Mouse (Mus musculus) liver, embryonic 11.5 days (tissue): Measurements from ENCODE around the gene Adam12. TPM values are rescaled to one million over a fixed set of nuclear protein-coding genes. Genes with fewer than 3 reads are reported as not detected.

Experiments used
- ATAC-seq: fragments of 200-750 bp; cut with Nextera tagmentation; replicated peaks from 2 replicates; pipeline ENCODE4 v1.8.0; 2017; ENCODE audit warnings: moderate number of reproducible peaks, mild to moderate bottlenecking, moderate TSS enrichment, moderate library complexity; ENCODE audit not compliant: low FRiP score
- DNase-seq: peaks from one replicate; pipeline ENCODE4 v3.0.0-alpha.2; 2017; ENCODE audit warnings: low spot score
- H3K27ac ChIP-seq: fragments of 300-500 bp; sonication (generic); 2 replicates; pipeline ENCODE4 v1.5.1; 2014; ENCODE audit warnings: mild to moderate bottlenecking, low read depth, low read length, control low read depth
- H3K27me3 ChIP-seq: fragments of 300-500 bp; sonication (generic); replicated peaks from 2 replicates; pipeline ENCODE4 v1.6.1; 2014; ENCODE audit warnings: low read length, mixed read lengths; ENCODE audit not compliant: control insufficient read depth, insufficient read depth
- H3K36me3 ChIP-seq: fragments of 300-500 bp; sonication (generic); 2 replicates; pipeline ENCODE4 v1.6.1; 2014; ENCODE audit warnings: mild to moderate bottlenecking, low read length, moderate library complexity, mixed read lengths; ENCODE audit not compliant: control insufficient read depth, insufficient read depth
- H3K4me1 ChIP-seq: fragments of 300-500 bp; sonication (generic); replicated peaks from 2 replicates; pipeline ENCODE4 v1.6.1; 2014; ENCODE audit warnings: low read length, mixed read lengths; ENCODE audit not compliant: control insufficient read depth, insufficient read depth
- H3K4me2 ChIP-seq: fragments of 300-500 bp; sonication (generic); 2 replicates; pipeline ENCODE4 v1.6.1; 2014; ENCODE audit warnings: mild to moderate bottlenecking, control low read depth, moderate library complexity
- H3K4me3 ChIP-seq: fragments of 300-500 bp; sonication (generic); 2 replicates; pipeline ENCODE4 v1.5.1; 2014; ENCODE audit warnings: low read depth, low read length, control low read depth
- H3K9ac ChIP-seq: fragments of 300-500 bp; sonication (generic); 2 replicates; pipeline ENCODE4 v1.6.1; 2014; ENCODE audit warnings: low read depth, low read length, control low read depth
- H3K9me3 ChIP-seq: fragments of 300-500 bp; sonication (generic); 2 replicates; pipeline ENCODE4 v1.6.1; 2016; ENCODE audit warnings: low read length, inconsistent platforms, mixed read lengths; ENCODE audit not compliant: control insufficient read depth
- WGBS: fragments of 180-500 bp; shearing (Covaris S2); extraction: QIAGEN DNeasy Blood & Tissue Kit; methylation state at CpG from one replicate; pipeline ENCODE4 v1.1.7; 2014; 5-methylcytosine and 5-hydroxymethylcytosine counted together
- polyA plus RNA-seq: library from polyadenylated mRNA; unstranded; fragments of >200 nt; fragmentation: Nextera tagmentation; extraction: Ambion mirVana; gene quantifications from 2 replicates; pipeline ENCODE4 v1.2.1, GENCODE M21; 2014

Gene Adam12
- polyA plus RNA-seq, 1 experiment from 2014 or later, result 11.8 TPM

DNA sequence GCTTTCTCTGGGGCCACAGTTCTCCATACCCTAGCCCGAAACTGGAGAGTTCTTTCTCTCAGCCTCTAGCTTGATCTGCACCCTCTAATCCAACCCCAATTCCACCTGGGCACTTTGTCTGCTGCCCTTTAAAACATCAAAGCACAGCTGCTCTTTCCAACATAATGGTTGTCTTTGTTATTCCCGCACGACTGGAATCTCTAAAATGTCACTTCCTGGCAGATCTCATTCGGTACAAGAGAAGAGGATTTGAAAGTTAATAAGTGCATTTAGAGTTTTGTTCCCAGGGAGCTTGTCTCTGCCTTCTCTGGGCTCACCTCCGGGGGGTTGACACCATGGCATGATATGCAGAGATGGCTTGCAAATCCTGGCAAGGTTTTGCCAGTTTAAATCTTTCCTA is 14.7 kb upstream of the Adam12 start:
- ATAC-seq, result no peak
- no peak for DNase-seq

DNA sequence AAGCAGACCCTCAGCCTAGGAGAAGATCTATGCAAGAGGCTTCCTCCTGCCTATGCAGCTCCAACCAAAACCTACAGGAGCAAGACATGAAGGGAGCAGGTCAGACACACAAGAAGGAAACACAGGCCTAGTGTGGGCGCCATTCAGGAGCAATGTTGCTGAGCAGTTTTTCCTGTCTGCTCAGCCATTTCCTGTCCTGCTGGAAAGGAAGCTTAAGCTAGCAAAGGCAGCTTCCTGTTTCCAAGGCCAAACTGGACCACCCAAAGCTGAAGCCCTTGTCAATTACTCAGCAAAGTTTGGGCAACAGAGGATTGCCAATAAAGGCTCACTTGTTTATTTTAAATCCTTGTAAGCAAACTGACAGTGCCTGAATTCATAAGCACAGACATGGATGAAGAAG is 10.8 kb upstream of the Adam12 start:
- ATAC-seq (no peak), DNase-seq (no peak)
- no peaks in the 10 kb centered on the region for H3K9me3 ChIP-seq
- 65% methylated on average over 1 of the region's 1 CpGs for WGBS
- H3K9ac ChIP-seq, result no peak overlapping the region
- H3K27ac ChIP-seq, result no peak overlapping the region
- H3K27me3 ChIP-seq, result no peaks in the 10 kb centered on the region
- H3K36me3 ChIP-seq, result no peaks in the 10 kb centered on the region
- H3K4me1 ChIP-seq, result no peaks in the 10 kb centered on the region
- no peak overlapping the region for H3K4me3 ChIP-seq
- H3K4me2 ChIP-seq, result no peak overlapping the region

More for the DNA sequence above, 14.7 kb upstream of the Adam12 start:
- Histone ChIP-seq H3K27ac (no peak overlapping the region), H3K9me3 (no peaks in the 10 kb centered on the region), H3K4me1 (no peaks in the 10 kb centered on the region), H3K4me2 (no peak overlapping the region), H3K36me3 (no peaks in the 10 kb centered on the region), H3K9ac (no peak overlapping the region), H3K4me3 (no peak overlapping the region), H3K27me3 (no peaks in the 10 kb centered on the region)
- WGBS, result 61% methylated on average over 5 of the region's 5 CpGs

DNA sequence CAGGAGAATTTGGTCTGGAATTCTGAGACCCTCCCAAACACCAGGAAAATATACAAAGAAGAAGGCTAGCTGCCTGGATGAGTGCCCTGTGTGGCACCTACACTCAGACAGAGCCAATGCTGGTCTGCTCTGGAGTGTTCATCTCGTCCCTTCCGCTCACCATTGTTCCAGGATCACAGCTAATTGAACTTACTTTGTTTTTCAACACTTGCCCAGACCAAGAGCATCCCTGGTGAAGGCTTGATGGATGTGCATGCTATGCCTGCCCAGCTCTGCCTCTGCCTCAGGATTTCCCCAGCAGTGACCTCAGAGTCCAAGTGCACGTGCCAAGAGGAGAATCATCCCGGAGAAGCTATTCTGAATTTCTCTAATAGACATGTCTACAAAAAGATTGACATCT is 9.3 kb upstream of the Adam12 start:
- no peak for DNase-seq
- 78% methylated on average over 4 of the region's 4 CpGs for WGBS
- Histone ChIP-seq H3K9ac (no peak overlapping the region), H3K4me1 (no peaks in the 10 kb centered on the region), H3K27me3 (no peaks in the 10 kb centered on the region), H3K27ac (no peak overlapping the region), H3K4me3 (no peak overlapping the region), H3K4me2 (no peak overlapping the region), H3K9me3 (no peaks in the 10 kb centered on the region), H3K36me3 (no peaks in the 10 kb centered on the region)
- ATAC-seq, result no peak

DNA sequence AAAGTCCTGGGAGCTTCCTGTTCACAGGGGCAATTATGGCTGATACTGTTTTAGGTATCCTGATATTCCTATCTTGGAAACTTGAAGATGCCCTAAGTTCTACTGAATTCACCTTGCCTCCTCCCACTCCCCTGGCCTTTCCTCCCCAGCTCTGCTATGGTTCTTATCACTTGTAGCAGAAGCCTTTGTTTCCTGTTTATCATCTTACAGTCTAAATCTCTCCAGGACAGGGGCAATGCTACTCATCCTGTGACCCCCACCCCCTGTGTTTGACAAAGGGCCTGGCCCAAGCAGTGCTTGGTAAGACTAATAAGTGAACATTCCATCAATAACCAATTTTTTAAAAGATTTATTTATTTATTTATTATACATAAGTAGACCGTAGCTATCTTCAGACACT is 8.6 kb upstream of the Adam12 start:
- Histone ChIP-seq H3K27ac (no peak overlapping the region), H3K4me3 (no peak overlapping the region), H3K4me2 (no peak overlapping the region), H3K9me3 (no peaks in the 10 kb centered on the region), H3K36me3 (no peaks in the 10 kb centered on the region), H3K27me3 (no peaks in the 10 kb centered on the region), H3K9ac (no peak overlapping the region), H3K4me1 (no peaks in the 10 kb centered on the region)
- 74% methylated on average over 1 of the region's 1 CpGs for WGBS
- ATAC-seq, result no peak
- DNase-seq, result no peak

DNA sequence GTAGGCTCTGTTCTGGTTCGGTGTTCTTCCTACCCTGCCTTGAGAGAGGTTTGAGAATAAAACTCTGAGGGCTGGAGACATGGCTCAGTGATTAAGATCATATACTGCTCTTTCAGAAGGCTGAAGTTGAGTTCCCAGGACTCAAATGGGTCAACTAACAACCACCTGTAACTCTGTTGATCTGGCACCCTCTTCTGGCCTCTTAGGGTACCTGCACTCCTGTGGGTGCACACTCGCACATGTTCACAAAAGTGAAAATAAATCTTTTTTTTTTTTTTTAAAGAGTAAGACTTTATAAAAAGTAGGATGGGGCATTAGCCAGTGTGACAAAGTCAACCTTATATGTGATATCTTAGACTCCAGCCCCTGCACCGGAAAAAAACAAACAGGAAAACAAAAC is 6.9 kb upstream of the Adam12 start:
- no peak overlapping the region for H3K4me2 ChIP-seq
- ATAC-seq, result no peak

DNA sequence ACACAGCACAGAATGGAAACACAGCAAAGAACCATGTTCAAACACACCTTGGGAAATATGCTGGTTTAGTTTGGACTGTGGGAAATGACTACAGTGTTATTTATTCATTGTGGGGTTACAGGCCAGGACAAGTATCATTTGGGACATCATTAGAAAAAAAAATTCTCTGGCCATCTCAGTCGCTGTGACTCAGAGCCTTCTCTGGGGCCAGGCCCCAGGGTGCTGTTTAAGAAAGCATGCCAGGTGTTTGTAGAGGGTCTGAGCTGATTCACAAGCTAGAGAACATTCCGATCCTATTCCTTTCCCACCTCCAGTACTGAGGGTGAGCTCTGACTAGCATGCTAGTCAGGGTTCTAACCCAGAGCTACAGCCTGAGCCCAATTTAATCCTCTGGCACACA is 5.4 kb upstream of the Adam12 start:
- Histone ChIP-seq H3K36me3 (no peaks in the 10 kb centered on the region), H3K4me1 (no peaks in the 10 kb centered on the region), H3K27ac (no peak overlapping the region), H3K27me3 (no peaks in the 10 kb centered on the region), H3K4me3 (no peak overlapping the region), H3K4me2 (no peak overlapping the region), H3K9me3 (no peaks in the 10 kb centered on the region), H3K9ac (no peak overlapping the region)
- ATAC-seq (no peak), DNase-seq (no peak)
- WGBS, result 83% methylated on average over 2 of the region's 2 CpGs

More for the DNA sequence above, 6.9 kb upstream of the Adam12 start:
- H3K4me3 ChIP-seq, result no peak overlapping the region
- no peak overlapping the region for H3K9ac ChIP-seq
- H3K4me1 ChIP-seq, result no peaks in the 10 kb centered on the region
- no peaks in the 10 kb centered on the region for H3K9me3 ChIP-seq
- H3K27me3 ChIP-seq, result no peaks in the 10 kb centered on the region
- no peaks in the 10 kb centered on the region for H3K36me3 ChIP-seq
- WGBS, result 88% methylated on average over 3 of the region's 3 CpGs
- no peak overlapping the region for H3K27ac ChIP-seq
- no peak for DNase-seq

DNA sequence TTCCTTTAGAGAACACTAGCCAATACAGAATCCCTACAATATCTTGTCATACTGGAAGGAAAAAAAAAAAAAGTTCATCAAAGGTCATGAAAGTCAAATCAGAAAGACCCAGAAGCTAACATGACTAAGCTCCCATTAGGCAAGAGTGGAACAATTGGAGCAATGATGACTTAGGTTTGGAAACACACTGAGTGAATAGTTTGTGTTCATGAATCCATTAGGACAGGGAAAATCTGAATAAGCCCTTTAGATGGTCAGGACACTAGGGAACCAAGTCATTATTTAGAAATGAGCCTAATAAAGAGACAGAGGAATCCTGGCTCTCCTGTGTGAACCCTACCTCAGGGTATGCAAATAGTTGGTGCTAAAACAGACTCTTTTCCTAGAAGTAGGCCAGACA is 4.8 kb upstream of the Adam12 start:
- Histone ChIP-seq H3K27ac (no peak overlapping the region), H3K9ac (no peak overlapping the region), H3K4me3 (no peak overlapping the region), H3K4me2 (no peak overlapping the region), H3K4me1 (no peaks in the 10 kb centered on the region), H3K27me3 (no peaks in the 10 kb centered on the region), H3K9me3 (no peaks in the 10 kb centered on the region), H3K36me3 (no peaks in the 10 kb centered on the region)
- DNase-seq (no peak), ATAC-seq (no peak)

DNA sequence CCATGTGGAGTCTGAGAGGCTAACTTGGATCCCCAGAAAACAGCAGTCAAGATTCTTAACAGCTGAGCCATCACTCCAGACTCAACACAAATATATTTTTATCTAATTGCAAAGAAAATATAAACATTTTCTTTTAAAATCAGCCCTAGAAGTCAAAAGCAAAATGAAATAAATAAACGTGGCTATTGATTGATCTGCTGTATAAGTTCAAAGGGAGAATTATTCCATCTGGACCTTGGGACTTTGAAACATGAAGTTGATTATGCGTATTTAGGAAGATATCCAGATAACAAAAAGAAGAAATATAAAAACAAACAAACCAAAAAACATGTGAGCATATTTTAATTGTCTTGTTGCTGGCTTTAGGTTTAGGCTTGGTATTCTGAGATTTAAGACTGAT is 3.6 kb upstream of the Adam12 start:
- no peaks in the 10 kb centered on the region for H3K36me3 ChIP-seq
- no peak overlapping the region for H3K9ac ChIP-seq
- WGBS, result 77% methylated on average over 2 of the region's 2 CpGs
- no peaks in the 10 kb centered on the region for H3K4me1 ChIP-seq
- H3K4me3 ChIP-seq, result no peak overlapping the region
- H3K27me3 ChIP-seq, result no peaks in the 10 kb centered on the region
- H3K4me2 ChIP-seq, result no peak overlapping the region
- no peak overlapping the region for H3K27ac ChIP-seq
- H3K9me3 ChIP-seq, result no peaks in the 10 kb centered on the region
- ATAC-seq, result no peak
- no peak for DNase-seq

DNA sequence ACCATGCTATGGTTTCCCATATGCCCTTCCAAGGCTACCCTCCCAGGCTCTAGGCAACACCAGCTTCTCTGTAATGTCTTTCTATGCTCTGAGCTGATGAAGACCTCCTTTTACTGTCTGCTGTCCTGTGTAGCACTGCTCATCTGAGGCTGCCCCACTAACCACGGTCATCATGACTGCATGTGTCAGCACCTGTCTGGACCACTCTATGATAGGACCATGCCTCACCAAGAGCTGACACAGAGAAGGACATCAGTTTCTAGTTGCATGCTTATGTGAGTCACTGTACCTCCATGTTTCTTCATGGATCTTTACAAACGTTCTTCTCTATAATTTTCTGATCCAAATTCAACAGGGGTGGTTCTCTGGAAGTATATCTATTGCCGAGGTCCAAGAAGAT is 1.2 kb downstream of the Adam12 start:
- WGBS, result 62% methylated on average over 3 of the region's 3 CpGs
- H3K9me3 ChIP-seq, result no peaks in the 10 kb centered on the region
- peaks cover 8% of the 10 kb centered on the region for H3K27me3 ChIP-seq
- no peak overlapping the region for H3K27ac ChIP-seq
- ATAC-seq (no peak), DNase-seq (no peak)
- no peak overlapping the region for H3K4me3 ChIP-seq
- H3K4me2 ChIP-seq, result no peak overlapping the region
- no peak overlapping the region for H3K9ac ChIP-seq
- no peaks in the 10 kb centered on the region for H3K36me3 ChIP-seq
- 0 out of 2 replicates have a peak, but pooled peaks cover 2% of the 10 kb centered on the region for H3K4me1 ChIP-seq
